Mouse (Mus musculus): ENCODE data around the gene Zscan12.
"Not testable (repeated sequence)": the region's sequence is repeated elsewhere in the genome, so short reads cannot be mapped to it uniquely, and the experiment has no call there.

The Zscan12 gene

DNA sequence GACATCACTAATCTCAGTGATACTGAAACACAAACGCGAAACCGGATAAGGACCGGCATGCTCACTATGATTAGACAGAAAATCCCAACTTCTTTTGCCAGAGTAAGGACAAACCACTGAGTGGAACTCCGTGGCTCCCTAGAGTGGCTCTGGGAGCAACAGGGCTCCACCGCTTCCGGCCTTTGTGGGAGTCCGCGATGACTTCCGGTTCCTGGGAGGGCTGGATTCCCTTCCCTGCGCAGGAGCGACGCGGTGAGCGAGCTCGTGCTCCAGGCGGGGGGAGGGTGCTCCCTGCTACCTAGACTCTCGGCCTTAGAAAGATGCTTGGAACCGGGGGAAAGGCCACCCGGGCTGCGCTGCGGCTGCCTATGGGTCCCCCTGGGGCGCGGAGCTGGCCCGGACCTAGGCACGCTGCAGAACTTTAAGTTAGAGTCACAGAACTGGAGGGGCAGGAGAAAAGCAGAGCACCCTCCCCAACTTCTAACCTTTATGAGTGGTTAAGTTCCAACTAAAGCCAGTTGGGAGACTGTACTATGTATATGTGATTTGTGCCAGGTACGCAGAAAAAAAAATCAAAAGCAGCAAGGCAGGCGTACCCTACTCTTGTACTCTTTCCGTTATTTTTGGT is at the start of gene Zscan12:
Gene Zscan12, plus strand, starts transcription at position 200 of the 628 bp plus-strand sequence.
- DNase-seq (ENCODE audit: low spot score), result peak; percentile 71

- no peak for DNase-seq (ENCODE audit: low spot score)
Observed at GRCm38 (mm10) chr13:21312854-21313253, 49.8 kb upstream of the Zscan12 start.

DNA sequence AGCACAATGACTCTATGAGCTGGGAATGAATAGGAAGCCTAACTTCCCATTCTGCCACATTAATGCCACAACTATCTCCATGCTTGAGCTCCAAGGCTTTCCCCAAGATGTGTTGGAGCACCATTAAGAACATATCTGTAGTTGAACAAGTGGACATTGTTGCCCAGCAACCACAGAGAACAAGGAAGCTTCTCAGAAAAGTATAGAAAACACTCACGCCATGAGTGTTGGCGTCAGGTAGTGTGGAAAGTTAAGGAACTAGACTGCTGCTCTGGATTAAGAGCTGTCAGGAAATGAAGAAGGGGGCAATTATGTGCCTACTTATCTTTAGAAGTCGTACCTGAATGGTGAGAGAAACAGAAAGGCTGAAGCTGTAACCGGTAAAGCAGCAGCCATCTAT is 48.7 kb upstream of the Zscan12 start:
- DNase-seq (ENCODE audit: low spot score), result no peak

- DNase-seq (ENCODE audit: low spot score), result no peak
Observed at GRCm38 (mm10) chr13:21320262-21320661, 42.4 kb upstream of the Zscan12 start.

DNA sequence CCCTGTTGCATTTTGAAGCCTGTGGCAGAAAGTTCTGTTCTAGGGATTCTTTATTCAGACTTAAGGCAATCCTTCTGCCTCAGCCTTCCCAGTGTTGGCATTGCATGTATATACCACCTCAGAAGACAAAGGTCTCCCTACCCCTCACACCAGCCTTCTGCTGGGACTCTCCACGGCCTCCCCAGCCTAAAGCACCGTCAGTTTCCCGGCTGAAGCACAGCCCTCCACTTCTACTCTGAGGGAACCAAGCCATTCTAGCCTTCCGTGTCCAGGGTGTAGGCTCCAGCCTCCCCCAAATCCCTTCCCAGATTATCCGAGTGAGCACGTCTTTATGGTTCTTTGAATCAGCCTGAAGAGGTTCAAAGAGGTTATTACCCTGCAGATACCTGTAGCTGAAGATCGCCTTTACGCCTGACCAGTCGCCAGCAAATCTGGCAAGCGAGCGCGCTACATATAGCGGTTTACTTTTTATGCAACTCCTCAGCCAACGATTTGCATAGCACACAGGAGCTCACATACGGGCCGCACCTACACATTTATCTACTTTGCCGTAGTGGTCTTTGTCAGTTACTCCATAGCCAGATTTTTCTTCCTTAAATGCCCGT is 40.6 kb upstream of the Zscan12 start:
- DNase-seq (ENCODE audit: low spot score), result no peak

- DNase-seq (ENCODE audit: low spot score), result no peak
Observed at GRCm38 (mm10) chr13:21322509-21323375, 39.9 kb upstream of the Zscan12 start.

GRCm38 (mm10) chr13:21323405-21323804 is 39.2 kb upstream of the Zscan12 start:
- DNase-seq (ENCODE audit: low spot score), result no peak

DNA sequence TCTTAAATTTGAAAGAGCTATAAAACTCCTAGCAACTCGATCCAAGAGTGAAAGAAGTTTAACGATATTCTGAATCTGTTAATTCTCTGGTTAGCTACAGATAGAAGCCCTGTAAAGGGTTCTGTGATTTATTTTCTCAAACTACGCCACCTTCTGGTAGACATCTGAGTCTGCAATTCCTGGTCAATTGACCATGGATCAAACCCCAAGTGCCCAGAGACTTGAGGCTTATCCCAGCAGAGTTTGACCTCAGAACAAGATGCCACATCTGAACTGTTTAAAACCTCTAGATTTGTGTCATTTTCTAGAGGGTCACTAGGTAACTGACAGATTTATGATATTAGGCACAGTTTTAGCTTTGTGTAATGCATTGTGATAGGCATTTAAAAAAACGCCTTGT is 36.4 kb upstream of the Zscan12 start:
- no peak for DNase-seq (ENCODE audit: low spot score)

GRCm38 (mm10) chr13:21326657-21327211 is 35.9 kb upstream of the Zscan12 start:
- peak; percentile 59 for DNase-seq (ENCODE audit: low spot score)

- no peak for DNase-seq (ENCODE audit: low spot score)
Observed at GRCm38 (mm10) chr13:21327424-21327823, 35.2 kb upstream of the Zscan12 start.

GRCm38 (mm10) chr13:21346610-21347009 is 16.0 kb upstream of the Zscan12 start, which contains the start of gene Olfr1367:
Olfr1367 (plus strand) TSS chr13:21346910.
- DNase-seq (ENCODE audit: low spot score), result no peak

- DNase-seq (ENCODE audit: low spot score), result no peak
Observed at GRCm38 (mm10) chr13:21350593-21350992, 12.0 kb upstream of the Zscan12 start.

DNA sequence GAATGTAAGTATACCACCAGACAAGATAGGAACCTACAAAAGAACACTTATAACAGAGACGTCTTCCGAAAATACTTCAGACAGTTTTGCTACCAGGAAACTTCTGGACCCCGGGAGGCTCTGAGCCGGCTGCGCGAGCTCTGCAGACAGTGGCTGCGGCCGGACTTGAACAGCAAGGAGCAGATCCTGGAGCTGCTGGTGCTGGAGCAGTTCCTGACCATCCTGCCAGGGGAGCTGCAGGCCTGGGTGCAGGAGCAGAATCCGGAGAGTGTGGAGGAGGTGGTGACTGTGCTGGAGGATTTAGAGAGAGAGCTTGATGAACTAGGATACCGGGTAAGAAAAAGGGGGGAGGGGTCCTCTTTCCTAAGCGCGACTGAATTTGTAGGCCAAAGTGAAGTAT is 1.1 kb downstream of the Zscan12 start:
- no peak for DNase-seq (ENCODE audit: low spot score)

DNA sequence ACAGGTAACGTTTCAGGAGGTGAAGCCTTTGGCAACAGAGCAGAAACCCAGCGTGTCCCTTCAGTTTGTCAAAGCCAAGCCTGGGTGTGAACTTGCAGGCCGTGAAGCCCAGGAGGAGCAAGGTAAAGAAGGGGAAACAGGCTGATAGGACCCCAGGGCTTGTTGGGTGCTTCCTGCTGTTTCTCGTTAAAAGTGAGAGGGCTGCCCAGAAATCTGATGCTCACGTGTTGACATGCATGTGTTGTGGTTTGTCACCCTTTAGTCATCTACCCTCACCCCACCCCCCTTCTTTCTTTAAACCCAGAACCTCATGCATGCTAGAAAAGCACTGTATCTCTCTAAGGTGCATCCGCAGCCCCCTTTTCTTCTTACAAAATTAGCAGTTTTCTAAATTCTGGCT is 4.0 kb downstream of the Zscan12 start:
- DNase-seq (ENCODE audit: low spot score), result no peak

DNA sequence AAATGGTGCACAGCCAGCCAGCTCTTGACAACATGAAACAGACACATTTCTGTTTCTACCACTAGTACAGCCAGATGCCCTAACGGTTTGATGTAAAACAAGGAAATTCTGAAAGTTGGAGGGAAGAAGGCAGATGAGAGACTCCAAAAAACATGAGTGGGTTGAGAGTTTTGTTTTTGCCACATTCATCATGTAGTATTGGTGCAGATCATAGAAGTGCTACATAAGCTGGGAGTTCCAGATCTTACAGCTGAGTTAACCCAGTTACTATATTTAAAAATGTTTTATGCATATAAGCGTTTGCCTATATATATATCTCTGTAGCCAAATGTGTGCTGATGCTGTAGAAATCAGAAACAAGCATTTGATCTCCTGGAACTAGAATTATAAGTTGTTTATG is 10.1 kb downstream of the Zscan12 start:
- no peak for DNase-seq (ENCODE audit: low spot score)

- no peak for DNase-seq (ENCODE audit: low spot score)
Observed at GRCm38 (mm10) chr13:21377773-21378172, 15.2 kb downstream of the Zscan12 start.

DNA sequence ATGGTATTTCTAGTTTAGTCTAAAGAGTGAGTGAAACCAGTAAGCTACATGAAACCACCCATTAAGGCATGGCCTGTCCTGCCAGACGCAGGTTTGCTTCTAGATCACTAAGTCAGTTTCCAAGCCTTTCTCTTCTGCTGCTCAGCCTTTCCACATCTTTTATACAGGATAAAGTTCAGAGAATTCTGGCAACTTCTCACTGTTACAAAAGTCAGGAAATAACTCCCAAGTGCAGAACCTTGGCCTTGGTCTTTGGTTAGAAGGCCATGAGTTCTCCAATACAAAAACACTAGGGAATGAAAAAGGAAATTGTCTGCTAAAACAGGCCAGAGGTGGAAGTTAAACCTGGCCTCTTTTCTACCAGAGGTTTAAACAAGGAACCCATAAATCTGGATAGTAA is 32.6 kb downstream of the Zscan12 start:
- DNase-seq (ENCODE audit: low spot score), result no peak

- no peak for DNase-seq (ENCODE audit: low spot score)
Observed at GRCm38 (mm10) chr13:21395623-21396022, 33.0 kb downstream of the Zscan12 start.

DNA sequence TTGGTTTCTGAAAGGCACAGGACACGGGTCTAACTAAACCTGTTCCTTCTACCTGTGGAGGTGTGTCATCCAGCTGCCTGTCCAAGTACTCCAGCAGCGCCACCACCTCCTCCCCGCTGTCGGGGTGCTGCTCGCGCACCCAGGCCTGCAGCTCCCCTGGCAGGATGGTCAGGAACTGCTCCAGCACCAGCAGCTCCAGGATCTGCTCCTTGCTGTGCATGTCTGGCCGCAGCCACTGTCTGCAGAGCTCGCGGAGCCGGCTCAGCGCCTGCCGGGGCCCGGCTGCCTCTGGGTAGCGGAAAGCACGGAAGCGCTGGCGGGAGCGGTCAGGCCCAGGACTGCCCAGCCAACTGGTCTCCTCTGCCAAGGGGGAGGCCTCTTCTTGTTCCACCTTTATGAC is 33.4 kb downstream of the Zscan12 start:
- not testable (repeated sequence) for DNase-seq (ENCODE audit: low spot score)

- DNase-seq (ENCODE audit: low spot score), result no peak
Observed at GRCm38 (mm10) chr13:21397486-21397885, 34.9 kb downstream of the Zscan12 start.

DNA sequence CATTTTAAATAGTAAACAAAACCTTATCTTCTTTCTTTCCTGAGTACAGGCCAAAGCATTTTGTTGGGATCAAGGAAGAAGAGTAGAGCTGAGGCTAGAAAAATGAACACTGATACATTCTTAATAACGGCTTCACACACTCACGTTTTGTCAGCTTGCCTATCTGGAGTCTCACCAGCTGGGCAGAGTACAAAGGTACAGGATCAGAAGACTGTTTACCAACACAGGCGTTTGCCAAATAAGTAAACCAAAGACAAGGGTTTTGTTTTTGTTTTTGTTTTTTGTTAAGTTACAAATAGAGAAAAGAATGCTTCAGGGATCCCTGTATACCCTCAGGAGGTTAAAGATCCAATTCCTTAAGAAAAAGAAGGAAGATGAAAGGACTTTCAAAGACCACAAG is 38.5 kb downstream of the Zscan12 start:
- no peak for DNase-seq (ENCODE audit: low spot score)

DNA sequence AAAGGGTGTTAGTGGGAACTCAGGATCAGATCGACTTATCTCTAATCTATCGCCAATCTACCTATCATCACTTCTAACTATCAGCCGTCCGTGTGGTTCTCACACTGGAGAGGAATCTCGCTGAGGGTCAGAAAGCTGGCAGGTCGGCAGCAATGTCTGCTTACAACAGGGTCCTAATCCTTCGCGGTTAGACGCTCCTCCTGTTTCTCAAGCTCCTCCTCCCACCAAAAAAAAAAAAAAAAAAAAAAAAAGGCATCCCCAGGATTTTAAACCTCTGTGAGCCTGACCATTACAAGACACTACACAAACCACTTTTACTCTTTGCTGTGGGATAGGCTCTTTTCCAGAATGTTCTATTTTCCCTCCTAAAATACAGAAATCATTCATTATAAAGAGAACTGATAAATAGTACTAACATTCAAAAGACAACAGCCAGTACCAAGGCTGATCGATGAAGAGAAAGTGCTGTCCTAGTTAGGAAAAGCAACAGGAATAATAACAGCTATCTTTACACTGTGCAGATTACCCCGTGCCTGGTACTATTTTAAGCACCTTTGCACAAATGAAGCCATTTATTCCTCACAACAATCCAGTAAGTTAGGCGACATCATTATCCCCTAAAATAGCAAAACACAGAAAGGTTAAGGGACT is 39.1 kb downstream of the Zscan12 start:
- no peak for DNase-seq (ENCODE audit: low spot score)
